Comparison of ENCODE assay signal across 10 mouse cellular contexts in the genomic region with DNA sequence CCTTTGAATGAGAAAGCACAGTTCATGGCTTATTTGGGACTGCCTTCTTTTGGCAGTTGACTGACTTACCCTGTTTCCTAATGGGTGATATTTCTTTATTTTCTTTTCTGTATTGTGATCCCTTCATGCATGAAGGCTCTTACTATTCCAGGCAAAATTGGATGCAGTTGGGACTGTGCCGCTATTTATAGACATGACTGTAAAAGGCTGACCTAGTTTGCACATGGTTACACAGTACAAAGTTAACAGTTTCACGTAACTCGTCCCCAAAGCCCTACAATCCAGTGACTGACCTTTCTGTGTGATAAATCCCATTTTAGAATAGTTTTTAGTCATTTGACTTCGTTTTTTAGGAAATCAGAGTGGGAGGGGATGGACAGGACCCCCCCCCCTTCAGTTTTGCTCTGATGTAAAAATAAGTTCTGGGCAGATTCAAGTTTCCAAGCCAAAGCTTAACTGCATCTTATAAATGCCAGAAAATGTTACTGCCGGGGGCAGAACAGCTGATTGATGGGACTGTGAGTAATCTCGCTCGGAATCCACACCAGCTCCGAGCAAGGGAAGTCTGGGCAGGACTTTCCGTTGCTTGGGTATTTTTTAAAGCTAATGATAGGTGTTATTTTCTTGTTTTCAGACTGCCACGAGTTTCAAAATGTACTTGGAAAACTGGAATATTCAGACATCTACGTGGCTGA.
DNase-seq lines count a peak whose midpoint lies in the region; ATAC-seq lines count a peak whose summit lies in the region.
"Had no signal": no experiment of that assay in that cellular context is flagged by ENCODE, and none has a peak within 500 bp of the region (broad histone marks: within the 10 kb centered on the region; RNA-seq: fewer than 3 reads in every experiment).

No protein-coding gene starts in this region.

- no peaks in the 10 kb centered on the region for H3K27me3 ChIP-seq in forebrain, embryonic 15.5 days
- no peaks in the 10 kb centered on the region for H3K27me3 ChIP-seq in forebrain, embryonic 11.5 days (ENCODE audit: control insufficient read depth, insufficient read depth, low read length)
- no peaks in the 10 kb centered on the region for H3K27me3 ChIP-seq in midbrain, embryonic 15.5 days (replicated peaks)
- no peaks in the 10 kb centered on the region for H3K27me3 ChIP-seq in midbrain, embryonic 13.5 days
- no peaks in the 10 kb centered on the region for H3K27me3 ChIP-seq in heart, embryonic 15.5 days
- H3K27me3 ChIP-seq in hindbrain, embryonic 14.5 days (ENCODE audit: control insufficient read depth, insufficient read depth, low read length): no peaks in the 10 kb centered on the region
- H3K27me3 ChIP-seq: neural tube, embryonic 12.5 days had no signal

- H3K4me1 ChIP-seq in forebrain, embryonic 15.5 days: no peaks in the 10 kb centered on the region
- no peaks in the 10 kb centered on the region for H3K4me1 ChIP-seq in forebrain, embryonic 11.5 days (replicated peaks; ENCODE audit: control insufficient read depth, insufficient read depth, low read length)
- no peaks in the 10 kb centered on the region for H3K4me1 ChIP-seq in midbrain, embryonic 15.5 days
- H3K4me1 ChIP-seq in midbrain, embryonic 13.5 days (replicated peaks): no peaks in the 10 kb centered on the region
- peaks cover 9% of the 10 kb centered on the region for H3K4me1 ChIP-seq in heart, embryonic 15.5 days (replicated peaks)
- H3K4me1 ChIP-seq in hindbrain, embryonic 14.5 days (replicated peaks; ENCODE audit: control insufficient read depth, insufficient read depth, low read length): no peaks in the 10 kb centered on the region
- H3K4me1 ChIP-seq: neural tube, embryonic 12.5 days had no signal

- no peak overlapping the region for H3K9ac ChIP-seq in forebrain, embryonic 15.5 days (replicated peaks)
- no peak overlapping the region for H3K9ac ChIP-seq in forebrain, embryonic 11.5 days (ENCODE audit: low read length)
- no peak overlapping the region for H3K9ac ChIP-seq in midbrain, embryonic 15.5 days
- no peak overlapping the region for H3K9ac ChIP-seq in midbrain, embryonic 13.5 days (replicated peaks)
- H3K9ac ChIP-seq in heart, embryonic 15.5 days: no peak overlapping the region
- H3K9ac ChIP-seq in hindbrain, embryonic 14.5 days: no peak overlapping the region
- H3K9ac ChIP-seq: neural tube, embryonic 12.5 days had no signal

- H3K4me3 ChIP-seq in forebrain, embryonic 15.5 days: no peak overlapping the region
- H3K4me3 ChIP-seq in forebrain, embryonic 11.5 days (ENCODE audit: low read depth, low read length): no peak overlapping the region
- no peak overlapping the region for H3K4me3 ChIP-seq in midbrain, embryonic 15.5 days
- H3K4me3 ChIP-seq in midbrain, embryonic 13.5 days (replicated peaks): no peak overlapping the region
- no peak overlapping the region for H3K4me3 ChIP-seq in heart, embryonic 15.5 days
- no peak overlapping the region for H3K4me3 ChIP-seq in hindbrain, embryonic 14.5 days (replicated peaks; ENCODE audit: low read length)
- H3K4me3 ChIP-seq: neural tube, embryonic 12.5 days had no signal

- no peak for DNase-seq in forebrain, embryonic 11.5 days (ENCODE audit: low spot score)
- DNase-seq in skeletal muscle tissue, adult 2 months (ENCODE audit: low read depth, low spot score): peak; percentile 49
- no peak for DNase-seq in embryo, embryonic 9.5 days (ENCODE audit: extremely low spot score)
- no peak for DNase-seq in hindbrain, embryonic 14.5 days (ENCODE audit: low spot score)
- DNase-seq: thymus, postnatal 14 days had no signal

- WGBS in forebrain, embryonic 15.5 days: 62% methylated on average over 11 of the region's 11 CpGs
- WGBS in forebrain, embryonic 11.5 days: 83% methylated on average over 11 of the region's 11 CpGs
- 77% methylated on average over 11 of the region's 11 CpGs for WGBS in midbrain, embryonic 15.5 days
- 80% methylated on average over 11 of the region's 11 CpGs for WGBS in midbrain, embryonic 13.5 days
- 47% methylated on average over 11 of the region's 11 CpGs for WGBS in heart, embryonic 15.5 days
- 77% methylated on average over 11 of the region's 11 CpGs for WGBS in hindbrain, embryonic 14.5 days

- no peak overlapping the region for H3K4me2 ChIP-seq in forebrain, embryonic 15.5 days (replicated peaks)
- no peak overlapping the region for H3K4me2 ChIP-seq in forebrain, embryonic 11.5 days (ENCODE audit: low read depth, low read length, severe bottlenecking)
- H3K4me2 ChIP-seq in midbrain, embryonic 15.5 days: no peak overlapping the region
- H3K4me2 ChIP-seq in midbrain, embryonic 13.5 days (replicated peaks): no peak overlapping the region
- peak overlapping the region; percentile 38; the same call in 1 of the 2 replicates for H3K4me2 ChIP-seq in heart, embryonic 15.5 days
- no peak overlapping the region for H3K4me2 ChIP-seq in hindbrain, embryonic 14.5 days (replicated peaks)
- H3K4me2 ChIP-seq: neural tube, embryonic 12.5 days had no signal

- no peaks in the 10 kb centered on the region for H3K9me3 ChIP-seq in forebrain, embryonic 15.5 days
- no peaks in the 10 kb centered on the region for H3K9me3 ChIP-seq in forebrain, embryonic 11.5 days (ENCODE audit: control insufficient read depth, low read length)
- no peaks in the 10 kb centered on the region for H3K9me3 ChIP-seq in midbrain, embryonic 15.5 days
- H3K9me3 ChIP-seq in midbrain, embryonic 13.5 days: no peaks in the 10 kb centered on the region
- no peaks in the 10 kb centered on the region for H3K9me3 ChIP-seq in heart, embryonic 15.5 days (replicated peaks)
- H3K9me3 ChIP-seq in hindbrain, embryonic 14.5 days (ENCODE audit: control insufficient read depth, low read length): no peaks in the 10 kb centered on the region
- H3K9me3 ChIP-seq: neural tube, embryonic 12.5 days had no signal

- no peaks in the 10 kb centered on the region for H3K36me3 ChIP-seq in forebrain, embryonic 15.5 days
- H3K36me3 ChIP-seq in forebrain, embryonic 11.5 days (ENCODE audit: control insufficient read depth, insufficient read depth, low read length): no peaks in the 10 kb centered on the region
- H3K36me3 ChIP-seq in midbrain, embryonic 15.5 days (replicated peaks): no peaks in the 10 kb centered on the region
- no peaks in the 10 kb centered on the region for H3K36me3 ChIP-seq in midbrain, embryonic 13.5 days
- no peaks in the 10 kb centered on the region for H3K36me3 ChIP-seq in heart, embryonic 15.5 days
- no peaks in the 10 kb centered on the region for H3K36me3 ChIP-seq in hindbrain, embryonic 14.5 days (replicated peaks; ENCODE audit: control insufficient read depth, insufficient read depth)
- H3K36me3 ChIP-seq: neural tube, embryonic 12.5 days had no signal

- H3K27ac ChIP-seq in forebrain, embryonic 15.5 days (replicated peaks): no peak overlapping the region
- no peak overlapping the region for H3K27ac ChIP-seq in forebrain, embryonic 11.5 days (ENCODE audit: low read depth, low read length)
- no peak overlapping the region for H3K27ac ChIP-seq in midbrain, embryonic 15.5 days
- no peak overlapping the region for H3K27ac ChIP-seq in midbrain, embryonic 13.5 days
- peak overlapping the region; percentile 63 for H3K27ac ChIP-seq in heart, embryonic 15.5 days
- H3K27ac ChIP-seq in hindbrain, embryonic 14.5 days: no peak overlapping the region
- H3K27ac ChIP-seq: neural tube, embryonic 12.5 days had no signal

- peak; percentile 85 for ATAC-seq in forebrain, embryonic 15.5 days (replicated peaks)
- ATAC-seq in forebrain, embryonic 11.5 days (replicated peaks; ENCODE audit: low FRiP score): no peak
- peak; percentile 52; the same call in 1 of the 2 replicates for ATAC-seq in midbrain, embryonic 15.5 days (replicated peaks)
- no peak for ATAC-seq in midbrain, embryonic 13.5 days
- ATAC-seq in heart, embryonic 15.5 days (replicated peaks; ENCODE audit: insufficient number of reproducible peaks, insufficient read depth, low FRiP score, low read depth): peak; percentile 81; the same call in 1 of the 2 replicates
- ATAC-seq in hindbrain, embryonic 14.5 days (ENCODE audit: low FRiP score): no peak

Comparison
In these comparisons a context has a peak if more than half of its experiments do, and no peak if none do; other contexts are left out.
1. ATAC-seq: peak in forebrain, embryonic 15.5 days (single experiment), midbrain, embryonic 15.5 days (single experiment) and heart, embryonic 15.5 days (single experiment); none in forebrain, embryonic 11.5 days (single experiment), midbrain, embryonic 13.5 days (single experiment) and hindbrain, embryonic 14.5 days (single experiment).